Mouse (Mus musculus): ENCODE data around the gene Rilp. TPM values are rescaled to one million over a fixed set of nuclear protein-coding genes. Genes with fewer than 3 reads are reported as not detected.
A peak's percentile ranks its signal among the peaks of the same experiment; 100 is the strongest.

Gene Rilp
- polyA plus RNA-seq, 1 experiment from 2014 or later = 2.7 TPM

- Histone ChIP-seq H3K27me3 (ENCODE audit: control insufficient read depth, insufficient read depth, low read length) (no peaks in the 10 kb centered on the region), H3K4me3 (ENCODE audit: low read depth, low read length) (no peak overlapping the region), H3K27ac (replicated peaks) (no peak overlapping the region), H3K4me2 (replicated peaks; ENCODE audit: low read depth) (no peak overlapping the region), H3K9ac (ENCODE audit: low read length) (no peak overlapping the region), H3K4me1 (replicated peaks; ENCODE audit: control insufficient read depth, insufficient read depth) (no peaks in the 10 kb centered on the region), H3K9me3 (ENCODE audit: control insufficient read depth, low read length) (no peaks in the 10 kb centered on the region), H3K36me3 (ENCODE audit: control insufficient read depth, insufficient read depth, low read length) (no peaks in the 10 kb centered on the region)
- no peak for DNase-seq (ENCODE audit: low spot score)
- no peak for ATAC-seq (ENCODE audit: low FRiP score, low TSS enrichment)
- TF ChIP-seq EP300 (optimal IDR thresholded peaks at IDR 0.05) = no peak
- no peak for TF ChIP-seq CTCF (IDR thresholded peaks at IDR 0.05; ENCODE audit: low read depth)
- WGBS = 89% methylated on average over 2 of the region's 2 CpGs
Measured at GRCm38 (mm10) chr11:75522793-75523192, 12.9 kb downstream of the Rilp start.

- WGBS = 84% methylated on average over 15 of the region's 15 CpGs
- H3K4me2 ChIP-seq (replicated peaks; ENCODE audit: low read depth) = no peak overlapping the region
Measured at GRCm38 (mm10) chr11:75525531-75526125, 15.7 kb downstream of the Rilp start.

GRCm38 (mm10) chr11:75526943-75527342 lies 17.0 kb downstream of the Rilp start:
- no peaks in the 10 kb centered on the region for H3K4me1 ChIP-seq (replicated peaks; ENCODE audit: control insufficient read depth, insufficient read depth)
- no peaks in the 10 kb centered on the region for H3K27me3 ChIP-seq (ENCODE audit: control insufficient read depth, insufficient read depth, low read length)
- ATAC-seq (ENCODE audit: low FRiP score, low TSS enrichment) (no peak), DNase-seq (ENCODE audit: low spot score) (no peak)
- H3K36me3 ChIP-seq (ENCODE audit: control insufficient read depth, insufficient read depth, low read length) = no peaks in the 10 kb centered on the region
- no peaks in the 10 kb centered on the region for H3K9me3 ChIP-seq (ENCODE audit: control insufficient read depth, low read length)
- H3K9ac ChIP-seq (ENCODE audit: low read length) = no peak overlapping the region
- no peak overlapping the region for H3K27ac ChIP-seq (replicated peaks)
- H3K4me3 ChIP-seq (ENCODE audit: low read depth, low read length) = no peak overlapping the region
- WGBS = 84% methylated on average over 6 of the region's 6 CpGs
- H3K4me2 ChIP-seq (replicated peaks; ENCODE audit: low read depth) = no peak overlapping the region
- TF ChIP-seq EP300 (optimal IDR thresholded peaks at IDR 0.05) = no peak
- no peak for TF ChIP-seq CTCF (IDR thresholded peaks at IDR 0.05; ENCODE audit: low read depth)

More at GRCm38 (mm10) chr11:75525531-75526125, 15.7 kb downstream of the Rilp start:
- Histone ChIP-seq H3K36me3 (ENCODE audit: control insufficient read depth, insufficient read depth, low read length) (no peaks in the 10 kb centered on the region), H3K4me3 (ENCODE audit: low read depth, low read length) (no peak overlapping the region), H3K27me3 (ENCODE audit: control insufficient read depth, insufficient read depth, low read length) (no peaks in the 10 kb centered on the region), H3K9ac (ENCODE audit: low read length) (0 out of 2 replicates have a peak overlapping the region, but pooled peaks have one; percentile 31), H3K9me3 (ENCODE audit: control insufficient read depth, low read length) (no peaks in the 10 kb centered on the region), H3K27ac (replicated peaks) (no peak overlapping the region), H3K4me1 (replicated peaks; ENCODE audit: control insufficient read depth, insufficient read depth) (no peaks in the 10 kb centered on the region)
- TF ChIP-seq EP300 (optimal IDR thresholded peaks at IDR 0.05) = no peak
- TF ChIP-seq CTCF (IDR thresholded peaks at IDR 0.05; ENCODE audit: low read depth) = no peak
- DNase-seq (ENCODE audit: low spot score) = no peak
- no peak for ATAC-seq (ENCODE audit: low FRiP score, low TSS enrichment)

- Histone ChIP-seq H3K9ac (ENCODE audit: low read length) (no peak overlapping the region), H3K36me3 (ENCODE audit: control insufficient read depth, insufficient read depth, low read length) (no peaks in the 10 kb centered on the region), H3K4me3 (ENCODE audit: low read depth, low read length) (no peak overlapping the region), H3K27ac (replicated peaks) (no peak overlapping the region), H3K9me3 (ENCODE audit: control insufficient read depth, low read length) (no peaks in the 10 kb centered on the region), H3K4me1 (replicated peaks; ENCODE audit: control insufficient read depth, insufficient read depth) (peaks cover 7% of the 10 kb centered on the region), H3K27me3 (ENCODE audit: control insufficient read depth, insufficient read depth, low read length) (no peaks in the 10 kb centered on the region), H3K4me2 (replicated peaks; ENCODE audit: low read depth) (no peak overlapping the region)
- no peak for TF ChIP-seq CTCF (IDR thresholded peaks at IDR 0.05; ENCODE audit: low read depth)
- TF ChIP-seq EP300 (optimal IDR thresholded peaks at IDR 0.05) = no peak
- WGBS = 15% methylated on average over 4 of the region's 4 CpGs
- ATAC-seq (ENCODE audit: low FRiP score, low TSS enrichment) = no peak
- DNase-seq (ENCODE audit: low spot score) = no peak
Measured at GRCm38 (mm10) chr11:75529771-75530170, 19.9 kb downstream of the Rilp start.

GRCm38 (mm10) chr11:75530325-75530724 lies 20.4 kb downstream of the Rilp start:
- Histone ChIP-seq H3K4me1 (replicated peaks; ENCODE audit: control insufficient read depth, insufficient read depth) (peaks cover 7% of the 10 kb centered on the region), H3K9ac (ENCODE audit: low read length) (peak overlapping the region; percentile 80), H3K4me3 (ENCODE audit: low read depth, low read length) (peak overlapping the region; percentile 60), H3K9me3 (ENCODE audit: control insufficient read depth, low read length) (no peaks in the 10 kb centered on the region), H3K27me3 (ENCODE audit: control insufficient read depth, insufficient read depth, low read length) (no peaks in the 10 kb centered on the region), H3K27ac (replicated peaks) (peak overlapping the region; percentile 91), H3K4me2 (replicated peaks; ENCODE audit: low read depth) (peak overlapping the region; percentile 96), H3K36me3 (ENCODE audit: control insufficient read depth, insufficient read depth, low read length) (no peaks in the 10 kb centered on the region)
- DNase-seq (ENCODE audit: low spot score) = peak; percentile 96
- WGBS = 0% methylated on average over 10 of the region's 10 CpGs
- TF ChIP-seq CTCF (IDR thresholded peaks at IDR 0.05; ENCODE audit: low read depth) (peak; percentile 99), EP300 (optimal IDR thresholded peaks at IDR 0.05) (no peak)
- ATAC-seq (ENCODE audit: low FRiP score, low TSS enrichment) = peak; percentile 63

- Histone ChIP-seq H3K4me3 (ENCODE audit: low read depth, low read length) (peak overlapping the region; percentile 60), H3K9me3 (ENCODE audit: control insufficient read depth, low read length) (no peaks in the 10 kb centered on the region), H3K27me3 (ENCODE audit: control insufficient read depth, insufficient read depth, low read length) (no peaks in the 10 kb centered on the region), H3K9ac (ENCODE audit: low read length) (peak overlapping the region; percentile 80), H3K4me2 (replicated peaks; ENCODE audit: low read depth) (peak overlapping the region; percentile 96), H3K27ac (replicated peaks) (peak overlapping the region; percentile 91), H3K4me1 (replicated peaks; ENCODE audit: control insufficient read depth, insufficient read depth) (peaks cover 7% of the 10 kb centered on the region), H3K36me3 (ENCODE audit: control insufficient read depth, insufficient read depth, low read length) (no peaks in the 10 kb centered on the region)
- no peak for TF ChIP-seq CTCF (IDR thresholded peaks at IDR 0.05; ENCODE audit: low read depth)
- no peak for TF ChIP-seq EP300 (optimal IDR thresholded peaks at IDR 0.05)
- under 1% methylated on average over 31 of the region's 31 CpGs for WGBS
- ATAC-seq (ENCODE audit: low FRiP score, low TSS enrichment) (no peak), DNase-seq (ENCODE audit: low spot score) (no peak)
Measured at GRCm38 (mm10) chr11:75530845-75531373, 21.0 kb downstream of the Rilp start.
